Mouse (Mus musculus) heart, embryonic 14.5 days (tissue): ENCODE results near the gene Olfr522. TPM values are rescaled to one million over a fixed set of nuclear protein-coding genes. Genes with fewer than 3 reads are reported as not detected.
"Not testable (repeated sequence)": the region's sequence is repeated elsewhere in the genome, so short reads cannot be mapped to it uniquely, and the experiment has no call there.

Source experiments
- ATAC-seq: fragments of 200-750 bp; cut with Nextera tagmentation; 2 replicates; pipeline ENCODE4 v1.8.0; 2017; ENCODE audit warnings: low read depth, moderate TSS enrichment; ENCODE audit not compliant: insufficient number of reproducible peaks, insufficient read depth, low FRiP score
- H3K27ac ChIP-seq, 2 experiments: fragments of 200-500 bp in 1 of 2; fragments of 300-500 bp in 1 of 2; sonication (generic) in 1 of 2; replicated peaks in 1 of 2; 2 replicates each; pipeline ENCODE4 v1.5.1; 2012 to 2014; ENCODE audit warnings: low read depth in 2 of 2, low read length in 2 of 2, control low read depth in 1 of 2, mild to moderate bottlenecking in 1 of 2, mixed read lengths in 1 of 2; ENCODE audit not compliant: control insufficient read depth in 1 of 2, insufficient read depth in 1 of 2
- H3K27me3 ChIP-seq: fragments of 300-500 bp; sonication (generic); 2 replicates; pipeline ENCODE4 v1.6.1; 2014; ENCODE audit warnings: mild to moderate bottlenecking, low read length, control low read depth; ENCODE audit not compliant: control insufficient read depth, insufficient read depth
- H3K36me3 ChIP-seq: fragments of 300-500 bp; sonication (generic); 2 replicates; pipeline ENCODE4 v1.6.1; 2014; ENCODE audit warnings: mild to moderate bottlenecking, control low read depth, low read length, mixed read lengths; ENCODE audit not compliant: control insufficient read depth, insufficient read depth
- H3K4me1 ChIP-seq, 2 experiments: fragments of 200-500 bp in 1 of 2; fragments of 300-500 bp in 1 of 2; sonication (generic) in 1 of 2; 2 replicates each; pipeline ENCODE4 v1.6.1; 2012 to 2014; ENCODE audit warnings: low read length in 2 of 2, control low read depth in 1 of 2, mixed read lengths in 1 of 2; ENCODE audit not compliant: control insufficient read depth in 2 of 2, insufficient read depth in 2 of 2
- H3K4me2 ChIP-seq: fragments of 300-500 bp; sonication (generic); 2 replicates; pipeline ENCODE4 v1.6.1; 2014; ENCODE audit warnings: mild to moderate bottlenecking, low read length
- H3K4me3 ChIP-seq, 2 experiments: fragments of 200-500 bp in 1 of 2; fragments of 300-500 bp in 1 of 2; sonication (generic) in 1 of 2; 2 replicates each; pipeline ENCODE4 v1.5.1; 2012 to 2014; ENCODE audit warnings: low read length in 2 of 2, mild to moderate bottlenecking in 2 of 2, control low read depth in 1 of 2, low read depth in 1 of 2, moderate library complexity in 1 of 2; ENCODE audit not compliant: control insufficient read depth in 1 of 2, insufficient read depth in 1 of 2
- H3K9ac ChIP-seq: fragments of 300-500 bp; sonication (generic); 2 replicates; pipeline ENCODE4 v1.6.1; 2014; ENCODE audit warnings: mild to moderate bottlenecking, low read length
- H3K9me3 ChIP-seq: fragments of 300-500 bp; sonication (generic); 2 replicates; pipeline ENCODE4 v1.6.1; 2016; ENCODE audit warnings: low read length, control low read depth; ENCODE audit not compliant: control insufficient read depth
- WGBS: fragments of 180-500 bp; shearing (Covaris S2); extraction: QIAGEN DNeasy Blood & Tissue Kit; methylation state at CpG from one replicate; pipeline ENCODE4 v1.1.7; 2014; 5-methylcytosine and 5-hydroxymethylcytosine counted together
- polyA plus RNA-seq: library from polyadenylated mRNA; unstranded; fragments of >200 nt; fragmentation: Nextera tagmentation; extraction: Ambion mirVana; gene quantifications from 2 replicates; pipeline ENCODE4 v1.2.1, GENCODE M21; 2014

Olfr522 gene
- polyA plus RNA-seq, 1 experiment from 2014 or later: not detected

GRCm38 (mm10) chr7:140135106-140135770 lies 29.3 kb downstream of the Olfr522 start:
- Histone ChIP-seq H3K9me3 (no peaks in the 10 kb centered on the region), H3K4me1 (peaks cover 0 to 9% of the 10 kb centered on the region in 2 experiments; a peak in 1 of 4 replicates), H3K27ac (no peak overlapping the region), H3K4me3 (no peak overlapping the region), H3K4me2 (no peak overlapping the region), H3K36me3 (peaks cover 7% of the 10 kb centered on the region; the same call in 1 of the 2 replicates), H3K9ac (no peak overlapping the region), H3K27me3 (no peaks in the 10 kb centered on the region)
- ATAC-seq: no peak
- WGBS: 86% methylated on average over 5 of the region's 5 CpGs

- H3K4me2 ChIP-seq, H3K4me1 ChIP-seq, H3K9me3 ChIP-seq, H3K27me3 ChIP-seq, H3K27ac ChIP-seq, ATAC-seq, H3K9ac ChIP-seq, H3K4me3 ChIP-seq: not testable (repeated sequence)
- WGBS: 83% methylated on average over 3 of the region's 7 CpGs
- peaks cover 18% of the 10 kb centered on the region; the same call in 1 of the 2 replicates for H3K36me3 ChIP-seq
These were observed 30.5 kb downstream of the Olfr522 start for GRCm38 (mm10) chr7:140134033-140134432.

- not testable (repeated sequence) for H3K4me1 ChIP-seq, H3K9me3 ChIP-seq, H3K9ac ChIP-seq, H3K4me2 ChIP-seq, H3K27me3 ChIP-seq, H3K4me3 ChIP-seq, H3K27ac ChIP-seq, ATAC-seq
- 87% methylated on average over 7 of the region's 7 CpGs for WGBS
- peaks cover 18% of the 10 kb centered on the region; the same call in 1 of the 2 replicates for H3K36me3 ChIP-seq
These were observed 32.4 kb downstream of the Olfr522 start for GRCm38 (mm10) chr7:140132184-140132583.

- Histone ChIP-seq H3K27me3 (no peaks in the 10 kb centered on the region), H3K9me3 (no peaks in the 10 kb centered on the region), H3K4me2 (no peak overlapping the region), H3K9ac (no peak overlapping the region), H3K4me1 (peaks cover 0 to 3% of the 10 kb centered on the region in 2 experiments; a peak in 1 of 4 replicates), H3K36me3 (peaks cover 18% of the 10 kb centered on the region; the same call in 1 of the 2 replicates), H3K27ac (no peak overlapping the region), H3K4me3 (no peak overlapping the region)
- WGBS: 73% methylated on average over 2 of the region's 2 CpGs
- ATAC-seq: no peak
These were observed 36.7 kb downstream of the Olfr522 start for GRCm38 (mm10) chr7:140127911-140128310.

GRCm38 (mm10) chr7:140126934-140127333 lies 37.6 kb downstream of the Olfr522 start:
- no peaks in the 10 kb centered on the region for H3K9me3 ChIP-seq
- H3K36me3 ChIP-seq: peaks cover 18% of the 10 kb centered on the region; the same call in 1 of the 2 replicates
- 80% methylated on average over 3 of the region's 3 CpGs for WGBS
- no peak overlapping the region for H3K4me2 ChIP-seq
- H3K27ac ChIP-seq: no peak overlapping the region
- H3K4me3 ChIP-seq: no peak overlapping the region
- H3K4me1 ChIP-seq: peaks cover 0 to 3% of the 10 kb centered on the region in 2 experiments; a peak in 1 of 4 replicates
- H3K9ac ChIP-seq: no peak overlapping the region
- ATAC-seq: no peak
- no peaks in the 10 kb centered on the region for H3K27me3 ChIP-seq

GRCm38 (mm10) chr7:140126022-140126350 lies 38.6 kb downstream of the Olfr522 start:
- ATAC-seq: peak; percentile 16; the same call in 1 of the 2 replicates
- Histone ChIP-seq H3K27me3 (no peaks in the 10 kb centered on the region), H3K9ac (peak overlapping the region; percentile 78), H3K9me3 (no peaks in the 10 kb centered on the region), H3K4me1 (peaks cover 0 to 3% of the 10 kb centered on the region in 2 experiments; a peak in 1 of 4 replicates), H3K4me2 (peak overlapping the region; percentile 75), H3K27ac (no peak overlapping the region), H3K4me3 (peak overlapping the region; percentile 57 to 82), H3K36me3 (peaks cover 14% of the 10 kb centered on the region; the same call in 1 of the 2 replicates)
- 7% methylated on average over 5 of the region's 5 CpGs for WGBS

- Histone ChIP-seq H3K36me3 (peaks cover 13% of the 10 kb centered on the region; the same call in 1 of the 2 replicates), H3K9me3 (no peaks in the 10 kb centered on the region), H3K4me1 (peaks cover 0 to 3% of the 10 kb centered on the region in 2 experiments; a peak in 1 of 4 replicates), H3K4me2 (peak overlapping the region; percentile 75), H3K27ac (no peak overlapping the region), H3K27me3 (no peaks in the 10 kb centered on the region), H3K4me3 (peak overlapping the region; percentile 57 to 82), H3K9ac (peak overlapping the region; percentile 78)
- 2% methylated on average over 40 of the region's 40 CpGs for WGBS
- ATAC-seq: peak; percentile 97
These were observed 39.1 kb downstream of the Olfr522 start for GRCm38 (mm10) chr7:140125278-140126021.
